Mouse (Mus musculus) cortical plate, adult 2 months (tissue): Measurements from ENCODE around the gene Pik3cd. TPM values are rescaled to one million over a fixed set of nuclear protein-coding genes. Genes with fewer than 3 reads are reported as not detected.

ENCODE experiments used
- H3K27ac ChIP-seq: fragments of 200-500 bp; 2 replicates; pipeline ENCODE4 v1.5.1; 2012; ENCODE audit warnings: low read length, control low read depth, inconsistent platforms; ENCODE audit not compliant: insufficient read depth
- H3K4me1 ChIP-seq: fragments of 200-500 bp; 2 replicates; pipeline ENCODE4 v1.6.1; 2011; ENCODE audit warnings: low read length; ENCODE audit not compliant: control insufficient read depth, insufficient read depth
- H3K4me3 ChIP-seq: fragments of 200-500 bp; 2 replicates; pipeline ENCODE4 v1.5.1; 2011; ENCODE audit warnings: mild to moderate bottlenecking, low read length, control low read depth; ENCODE audit not compliant: insufficient read depth
- CTCF ChIP-seq: fragments of 200-500 bp; IDR thresholded peaks from 2 replicates; pipeline ENCODE4 v1.5.1; 2011; ENCODE audit warnings: mild to moderate bottlenecking, control low read depth, low read length; ENCODE audit not compliant: insufficient read depth; ENCODE audit errors: extremely low read depth
- POLR2A ChIP-seq: fragments of 200-500 bp; IDR thresholded peaks from 2 replicates; pipeline ENCODE4 v1.6.1; 2011; ENCODE audit warnings: mild to moderate bottlenecking, low read length, control low read depth; ENCODE audit not compliant: insufficient read depth; ENCODE audit errors: extremely low read depth
- polyA plus RNA-seq: library from polyadenylated mRNA; depleted of rRNA; stranded (reverse); fragments of >200 nt; gene quantifications from 2 replicates; pipeline ENCODE4 v1.2.3, GENCODE M21; 2012

The Pik3cd gene
- polyA plus RNA-seq, 1 experiment: 13.2 TPM

GRCm38 (mm10) chr4:149675378-149676261 lies 26.8 kb downstream of the Pik3cd start:
- Histone ChIP-seq H3K27ac (0 out of 2 replicates have a peak overlapping the region, but pooled peaks have one; percentile 2), H3K4me1 (no peaks in the 10 kb centered on the region), H3K4me3 (peak overlapping the region; percentile 89)
- no peak for TF ChIP-seq POLR2A
- no peak for TF ChIP-seq CTCF

GRCm38 (mm10) chr4:149674814-149675377 lies 27.5 kb downstream of the Pik3cd start:
- Histone ChIP-seq H3K27ac (no peak overlapping the region), H3K4me1 (no peaks in the 10 kb centered on the region), H3K4me3 (peak overlapping the region; percentile 89)
- no peak for TF ChIP-seq CTCF
- TF ChIP-seq POLR2A: no peak

- Histone ChIP-seq H3K4me1 (no peaks in the 10 kb centered on the region), H3K27ac (no peak overlapping the region), H3K4me3 (no peak overlapping the region)
- TF ChIP-seq POLR2A: no peak
- TF ChIP-seq CTCF: no peak
Measured at GRCm38 (mm10) chr4:149672747-149673146, 29.6 kb downstream of the Pik3cd start.

GRCm38 (mm10) chr4:149671175-149671574 lies 31.2 kb downstream of the Pik3cd start:
- Histone ChIP-seq H3K27ac (no peak overlapping the region), H3K4me1 (no peaks in the 10 kb centered on the region), H3K4me3 (no peak overlapping the region)
- TF ChIP-seq CTCF (no peak), POLR2A (no peak)

GRCm38 (mm10) chr4:149665692-149666090 lies 36.7 kb downstream of the Pik3cd start:
- Histone ChIP-seq H3K4me3 (no peak overlapping the region), H3K4me1 (no peaks in the 10 kb centered on the region), H3K27ac (no peak overlapping the region)
- TF ChIP-seq POLR2A: no peak
- TF ChIP-seq CTCF: no peak

GRCm38 (mm10) chr4:149665016-149665691 lies 37.2 kb downstream of the Pik3cd start:
- H3K4me3 ChIP-seq: no peak overlapping the region
- no peaks in the 10 kb centered on the region for H3K4me1 ChIP-seq
- no peak for TF ChIP-seq CTCF
- H3K27ac ChIP-seq: no peak overlapping the region

GRCm38 (mm10) chr4:149663849-149664503 lies 38.4 kb downstream of the Pik3cd start:
- H3K27ac ChIP-seq: no peak overlapping the region
- no peak overlapping the region for H3K4me3 ChIP-seq
- no peak for TF ChIP-seq CTCF
- no peak for TF ChIP-seq POLR2A
- H3K4me1 ChIP-seq: no peaks in the 10 kb centered on the region

- TF ChIP-seq CTCF: no peak
- no peak for TF ChIP-seq POLR2A
- H3K4me1 ChIP-seq: no peaks in the 10 kb centered on the region
- no peak overlapping the region for H3K4me3 ChIP-seq
Measured at GRCm38 (mm10) chr4:149661967-149662589, 40.3 kb downstream of the Pik3cd start.

GRCm38 (mm10) chr4:149660598-149660997 lies 41.8 kb downstream of the Pik3cd start:
- TF ChIP-seq CTCF (no peak), POLR2A (no peak)
- H3K4me1 ChIP-seq: no peaks in the 10 kb centered on the region
- no peak overlapping the region for H3K4me3 ChIP-seq

More at GRCm38 (mm10) chr4:149661967-149662589, 40.3 kb downstream of the Pik3cd start:
- no peak overlapping the region for H3K27ac ChIP-seq

More at GRCm38 (mm10) chr4:149660598-149660997, 41.8 kb downstream of the Pik3cd start:
- no peak overlapping the region for H3K27ac ChIP-seq
